Mouse (Mus musculus): ENCODE measurements around the gene Nup210l. TPM values are rescaled to one million over a fixed set of nuclear protein-coding genes. Genes with fewer than 3 reads are reported as not detected.
"Not testable (repeated sequence)": the region's sequence is repeated elsewhere in the genome, so short reads cannot be mapped to it uniquely, and the experiment has no call there.

The Nup210l gene
- polyA plus RNA-seq, 1 experiment, result 0.35 TPM

DNA sequence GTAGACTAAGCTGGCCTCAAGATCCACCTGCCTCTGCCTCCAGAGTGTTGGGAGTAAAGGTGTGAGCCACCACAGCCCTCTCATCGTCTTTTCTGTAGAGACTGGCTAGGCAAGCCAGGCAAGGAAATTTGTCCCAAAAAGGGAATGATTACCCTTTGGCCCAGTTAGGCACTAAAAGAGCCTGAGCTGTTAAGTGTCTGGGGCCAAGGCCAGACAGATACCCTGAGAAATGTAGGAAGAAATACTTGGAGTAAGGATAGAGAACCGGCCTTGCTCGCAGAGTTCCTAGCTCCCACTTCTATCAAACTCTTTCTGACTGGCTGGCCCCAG is 143.7 kb downstream of the Nup210l start:
- H3K79me2 ChIP-seq (ENCODE audit: control insufficient read depth, insufficient read depth), result peaks cover 13% of the 10 kb centered on the region
- peak overlapping the region; percentile 85 for H3K4me3 ChIP-seq
- H3K27me3 ChIP-seq (ENCODE audit: control insufficient read depth, insufficient read depth, insufficient read length), result no peaks in the 10 kb centered on the region
- TF ChIP-seq TCF3 (IDR thresholded peaks at IDR 0.05; ENCODE audit: insufficient read length, low read depth) (no peak), E2F4 (IDR thresholded peaks at IDR 0.05; ENCODE audit: insufficient read depth) (no peak), CEBPB (IDR thresholded peaks at IDR 0.05; ENCODE audit: insufficient read depth, poor library complexity, severe bottlenecking) (no peak), MAX (IDR thresholded peaks at IDR 0.05; ENCODE audit: low read depth) (no peak), MYOG (IDR thresholded peaks at IDR 0.05; ENCODE audit: control insufficient read depth in 1 of 3, insufficient read depth in 1 of 3, insufficient read length in 2 of 3, low read depth in 2 of 3) (no peak), USF1 (IDR thresholded peaks at IDR 0.05; ENCODE audit: low read depth) (no peak), POLR2AphosphoS2 (IDR thresholded peaks at IDR 0.05; ENCODE audit: insufficient read length, low read depth) (no peak), POLR2A (IDR thresholded peaks at IDR 0.05; ENCODE audit: insufficient read length, low read depth) (no peak), SRF (IDR thresholded peaks at IDR 0.05; ENCODE audit: control insufficient read depth, insufficient read length, low read depth) (no peak), REST (IDR thresholded peaks at IDR 0.05; ENCODE audit: insufficient read depth, insufficient read length) (no peak), TCF12 (IDR thresholded peaks at IDR 0.05; ENCODE audit: insufficient read depth, poor library complexity, severe bottlenecking) (no peak), MYOD1 (IDR thresholded peaks at IDR 0.05; ENCODE audit: control insufficient read depth in 1 of 3, insufficient read length in 2 of 3, low read depth in 2 of 3) (no peak)
- peaks cover 9% of the 10 kb centered on the region for H3K36me3 ChIP-seq (ENCODE audit: control insufficient read depth, insufficient read depth)
- peak overlapping the region; percentile 79 for H3K4me2 ChIP-seq (ENCODE audit: low read depth)
- peak overlapping the region; percentile 7 for H3ac ChIP-seq (ENCODE audit: control insufficient read depth, insufficient read length)

- peak within 1 kb of the TSS; percentile 85 for H3K4me3 ChIP-seq
- H3K4me2 ChIP-seq (ENCODE audit: low read depth), result peak within 1 kb of the TSS; percentile 79
- H3K79me2 ChIP-seq (ENCODE audit: control insufficient read depth, insufficient read depth), result peaks cover 13% of the 10 kb centered on the region
- no peaks in the 10 kb centered on the region for H3K27me3 ChIP-seq (ENCODE audit: control insufficient read depth, insufficient read depth, insufficient read length)
- peak; percentile 66 for TF ChIP-seq POLR2A (IDR thresholded peaks at IDR 0.05; ENCODE audit: insufficient read length, low read depth)
- no peak for TF ChIP-seq MYOD1 (IDR thresholded peaks at IDR 0.05; ENCODE audit: control insufficient read depth in 1 of 3, insufficient read length in 2 of 3, low read depth in 2 of 3)
- TF ChIP-seq POLR2AphosphoS2 (IDR thresholded peaks at IDR 0.05; ENCODE audit: insufficient read length, low read depth), result peak; percentile 70
- peak within 1 kb of the TSS; percentile 7 for H3ac ChIP-seq (ENCODE audit: control insufficient read depth, insufficient read length)
- peaks cover 9% of the 10 kb centered on the region for H3K36me3 ChIP-seq (ENCODE audit: control insufficient read depth, insufficient read depth)
Measured at GRCm38 (mm10) chr3:90247960-90248745, 144.2 kb downstream of the Nup210l start, which contains the start of gene Slc39a1. Gene Slc39a1 (plus strand): TSS chr3:90248172.

GRCm38 (mm10) chr3:90248746-90249100 is 144.8 kb downstream of the Nup210l start:
- peak; percentile 15 for TF ChIP-seq POLR2AphosphoS2 (IDR thresholded peaks at IDR 0.05; ENCODE audit: insufficient read length, low read depth)
- no peak for TF ChIP-seq SRF (IDR thresholded peaks at IDR 0.05; ENCODE audit: control insufficient read depth, insufficient read length, low read depth)

GRCm38 (mm10) chr3:90250791-90251190 is 146.9 kb downstream of the Nup210l start:
- H3K79me2 ChIP-seq (ENCODE audit: control insufficient read depth, insufficient read depth), result peaks cover 26% of the 10 kb centered on the region
- no peak overlapping the region for H3K4me2 ChIP-seq (ENCODE audit: low read depth)
- TF ChIP-seq REST (IDR thresholded peaks at IDR 0.05; ENCODE audit: insufficient read depth, insufficient read length) (no peak), TCF12 (IDR thresholded peaks at IDR 0.05; ENCODE audit: insufficient read depth, poor library complexity, severe bottlenecking) (no peak), CEBPB (IDR thresholded peaks at IDR 0.05; ENCODE audit: insufficient read depth, poor library complexity, severe bottlenecking) (no peak), SRF (IDR thresholded peaks at IDR 0.05; ENCODE audit: control insufficient read depth, insufficient read length, low read depth) (no peak), MYOD1 (IDR thresholded peaks at IDR 0.05; ENCODE audit: control insufficient read depth in 1 of 3, insufficient read length in 2 of 3, low read depth in 2 of 3) (no peak)

More at GRCm38 (mm10) chr3:90248746-90249100, 144.8 kb downstream of the Nup210l start:
- no peaks in the 10 kb centered on the region for H3K27me3 ChIP-seq (ENCODE audit: control insufficient read depth, insufficient read depth, insufficient read length)
- H3ac ChIP-seq (ENCODE audit: control insufficient read depth, insufficient read length), result peak overlapping the region; percentile 7
- H3K79me2 ChIP-seq (ENCODE audit: control insufficient read depth, insufficient read depth), result peaks cover 13% of the 10 kb centered on the region
- peaks cover 9% of the 10 kb centered on the region for H3K36me3 ChIP-seq (ENCODE audit: control insufficient read depth, insufficient read depth)
- peak overlapping the region; percentile 73 for H3K4me2 ChIP-seq (ENCODE audit: low read depth)
- H3K4me3 ChIP-seq, result peak overlapping the region; percentile 85

GRCm38 (mm10) chr3:90251731-90252226 is 147.8 kb downstream of the Nup210l start:
- not testable (repeated sequence) for H3ac ChIP-seq (ENCODE audit: control insufficient read depth, insufficient read length); H3K36me3 ChIP-seq (ENCODE audit: control insufficient read depth, insufficient read depth); H3K4me2 ChIP-seq (ENCODE audit: low read depth); H3K27me3 ChIP-seq (ENCODE audit: control insufficient read depth, insufficient read depth, insufficient read length); H3K4me3 ChIP-seq
- peaks cover 36% of the 10 kb centered on the region for H3K79me2 ChIP-seq (ENCODE audit: control insufficient read depth, insufficient read depth)

More at GRCm38 (mm10) chr3:90250791-90251190, 146.9 kb downstream of the Nup210l start:
- no peak overlapping the region for H3K4me3 ChIP-seq
- no peak overlapping the region for H3ac ChIP-seq (ENCODE audit: control insufficient read depth, insufficient read length)
- no peaks in the 10 kb centered on the region for H3K27me3 ChIP-seq (ENCODE audit: control insufficient read depth, insufficient read depth, insufficient read length)
- peaks cover 9% of the 10 kb centered on the region for H3K36me3 ChIP-seq (ENCODE audit: control insufficient read depth, insufficient read depth)

GRCm38 (mm10) chr3:90252659-90253058 is 148.7 kb downstream of the Nup210l start:
- peaks cover 42% of the 10 kb centered on the region for H3K79me2 ChIP-seq (ENCODE audit: control insufficient read depth, insufficient read depth)

GRCm38 (mm10) chr3:90253174-90253573 is 149.2 kb downstream of the Nup210l start:
- H3K4me3 ChIP-seq, result peak overlapping the region; percentile 83
- peaks cover 46% of the 10 kb centered on the region for H3K79me2 ChIP-seq (ENCODE audit: control insufficient read depth, insufficient read depth)
- H3K27me3 ChIP-seq (ENCODE audit: control insufficient read depth, insufficient read depth, insufficient read length); H3ac ChIP-seq (ENCODE audit: control insufficient read depth, insufficient read length): not testable (repeated sequence)
- peaks cover 15% of the 10 kb centered on the region for H3K36me3 ChIP-seq (ENCODE audit: control insufficient read depth, insufficient read depth)
- H3K4me2 ChIP-seq (ENCODE audit: low read depth), result peak overlapping the region; percentile 65

More at GRCm38 (mm10) chr3:90252659-90253058, 148.7 kb downstream of the Nup210l start:
- not testable (repeated sequence) for H3ac ChIP-seq (ENCODE audit: control insufficient read depth, insufficient read length); H3K4me2 ChIP-seq (ENCODE audit: low read depth); H3K4me3 ChIP-seq; H3K27me3 ChIP-seq (ENCODE audit: control insufficient read depth, insufficient read depth, insufficient read length)
- peaks cover 13% of the 10 kb centered on the region for H3K36me3 ChIP-seq (ENCODE audit: control insufficient read depth, insufficient read depth)

Data from myocyte (in vitro differentiated cells).